Comparison of ENCODE assay signal across 15 mouse cellular contexts in the genomic region with DNA sequence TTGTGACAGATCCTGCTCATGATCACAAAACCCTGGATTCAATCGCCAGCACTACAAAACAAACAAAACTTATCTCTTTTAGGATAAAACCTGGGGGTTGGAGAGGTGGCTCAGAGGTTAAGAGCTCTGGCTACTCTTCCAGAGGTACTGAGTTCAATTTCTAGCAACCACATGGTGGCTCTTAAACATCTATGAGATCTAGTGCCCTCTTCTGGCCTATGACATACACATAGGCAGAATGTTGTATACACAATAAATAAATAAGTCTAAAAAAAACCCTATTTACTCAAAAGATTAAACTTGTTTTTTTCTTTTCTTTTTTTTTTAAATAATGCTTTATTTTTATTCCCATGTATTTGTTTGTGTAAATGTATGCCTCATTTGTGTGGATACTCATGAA. TPM values are rescaled to one million over a fixed set of nuclear protein-coding genes. Genes with fewer than 3 reads are reported as not detected.
DNase-seq lines count a peak whose midpoint lies in the region; ATAC-seq and TF ChIP-seq lines count a peak whose summit lies in the region.
"Had no signal": no experiment of that assay in that cellular context is flagged by ENCODE, and none has a peak within 500 bp of the region (broad histone marks: within the 10 kb centered on the region; RNA-seq: fewer than 3 reads in every experiment).

No protein-coding gene starts in this region.

- H3K4me2 ChIP-seq in liver, embryonic 14.5 days (ENCODE audit: low read depth): no peak overlapping the region
- H3K4me2 ChIP-seq in liver, embryonic 12.5 days: no peak overlapping the region
- H3K4me2 ChIP-seq: liver, embryonic 15.5 days had no signal

- TF ChIP-seq CTCF in liver, embryonic 14.5 days (IDR thresholded peaks at IDR 0.05; ENCODE audit: low read depth): peak; percentile 24; the same call in 1 of the 2 replicates
- peak in 2 of 3 experiments; percentile 12 to 62; a peak in 2 of 6 replicates for TF ChIP-seq CTCF in MEL (IDR thresholded peaks at IDR 0.05 in 2 of 3, conservative IDR thresholded peaks at IDR 0.05 in 1 of 3; ENCODE audit: control insufficient read depth in 1 of 3, insufficient read depth in 1 of 3, low read depth in 2 of 3, low read length in 3 of 3, poor library complexity in 1 of 3, severe bottlenecking in 1 of 3)

- peaks cover 4 to 7% of the 10 kb centered on the region in 2 experiments; a peak in 1 of 4 replicates for H3K4me1 ChIP-seq in liver, embryonic 14.5 days (replicated peaks; ENCODE audit: control insufficient read depth in 2 of 2, insufficient read depth in 2 of 2, low read length in 1 of 2)
- H3K4me1 ChIP-seq in liver, embryonic 12.5 days: peaks cover 9% of the 10 kb centered on the region
- peaks cover 0 to 5% of the 10 kb centered on the region in 2 experiments; a peak in 3 of 4 replicates for H3K4me1 ChIP-seq in MEL (ENCODE audit: control insufficient read depth in 1 of 2, insufficient read depth in 2 of 2, low read length in 2 of 2)

- peaks cover 31% of the 10 kb centered on the region for H3K36me3 ChIP-seq in liver, embryonic 14.5 days (replicated peaks; ENCODE audit: control insufficient read depth, insufficient read depth, low read depth)
- peaks cover 78% of the 10 kb centered on the region for H3K36me3 ChIP-seq in liver, embryonic 12.5 days
- peaks cover 8 to 30% of the 10 kb centered on the region in 2 experiments for H3K36me3 ChIP-seq in MEL (ENCODE audit: control insufficient read depth in 1 of 2, insufficient read depth in 2 of 2, low read length in 2 of 2)

- H3K9ac ChIP-seq in liver, embryonic 14.5 days (replicated peaks): no peak overlapping the region
- H3K9ac ChIP-seq in liver, embryonic 12.5 days: no peak overlapping the region
- no peak overlapping the region for H3K9ac ChIP-seq in MEL (ENCODE audit: control insufficient read depth, low read depth, low read length, poor library complexity, severe bottlenecking)
- H3K9ac ChIP-seq: liver, embryonic 15.5 days had no signal

- H3K4me3 ChIP-seq in liver, embryonic 14.5 days (ENCODE audit: insufficient read depth in 1 of 2, low read depth in 2 of 2, low read length in 2 of 2): no peak overlapping the region
- no peak overlapping the region for H3K4me3 ChIP-seq in liver, embryonic 12.5 days
- H3K4me3 ChIP-seq in MEL (ENCODE audit: control insufficient read depth in 1 of 2, insufficient read depth in 1 of 2, low read depth in 2 of 2, low read length in 2 of 2): no peak overlapping the region
- H3K4me3 ChIP-seq: liver, embryonic 15.5 days had no signal

- TF ChIP-seq POLR2A in MEL (IDR thresholded peaks at IDR 0.05; ENCODE audit: control insufficient read depth in 1 of 2, insufficient read depth in 1 of 2, low read depth in 1 of 2, low read length in 2 of 2, poor library complexity in 1 of 2): no peak

- no peak for ATAC-seq in liver, embryonic 14.5 days (ENCODE audit: insufficient read depth)
- no peak for ATAC-seq in liver, embryonic 12.5 days
- ATAC-seq: hindbrain, embryonic 16.5 days had no signal

- H3K79me2 ChIP-seq in MEL (ENCODE audit: control insufficient read depth, insufficient read depth, low read length, poor library complexity): peaks cover 12% of the 10 kb centered on the region

- H3K9me3 ChIP-seq in liver, embryonic 14.5 days (ENCODE audit: control insufficient read depth, low read length): no peaks in the 10 kb centered on the region
- H3K9me3 ChIP-seq in liver, embryonic 12.5 days (replicated peaks): no peaks in the 10 kb centered on the region
- no peaks in the 10 kb centered on the region for H3K9me3 ChIP-seq in MEL (replicated peaks; ENCODE audit: insufficient read depth, low read length)
- H3K9me3 ChIP-seq: liver, embryonic 15.5 days had no signal

- TF ChIP-seq RAD21 in MEL (IDR thresholded peaks at IDR 0.05; ENCODE audit: low read depth, low read length): peak; percentile 32

- H3K27ac ChIP-seq in liver, embryonic 14.5 days: no peak overlapping the region
- H3K27ac ChIP-seq in liver, embryonic 12.5 days: no peak overlapping the region
- no peak overlapping the region for H3K27ac ChIP-seq in MEL (ENCODE audit: control insufficient read depth, low read depth, low read length)
- H3K27ac ChIP-seq: liver, embryonic 15.5 days had no signal

- H3K27me3 ChIP-seq in liver, embryonic 14.5 days (ENCODE audit: control insufficient read depth, insufficient read depth, low read length): no peaks in the 10 kb centered on the region
- H3K27me3 ChIP-seq in liver, embryonic 12.5 days (replicated peaks): no peaks in the 10 kb centered on the region
- H3K27me3 ChIP-seq in MEL (ENCODE audit: control insufficient read depth in 1 of 2, insufficient read depth in 2 of 2, low read length in 2 of 2): no peaks in the 10 kb centered on the region
- H3K27me3 ChIP-seq: liver, embryonic 15.5 days had no signal

- TF ChIP-seq EP300 in liver, embryonic 14.5 days (IDR thresholded peaks at IDR 0.05; ENCODE audit: low read depth): no peak
- TF ChIP-seq EP300 in MEL (IDR thresholded peaks at IDR 0.05; ENCODE audit: low read depth in 1 of 2, low read length in 2 of 2): no peak

- no peak for DNase-seq in liver, embryonic 14.5 days (ENCODE audit: low read depth in 3 of 3, low spot score in 3 of 3)
- DNase-seq in CD4-positive, CD25-positive, alpha-beta regulatory T cell, adult 2 months (ENCODE audit: low read depth, low spot score): peak; percentile 66
- DNase-seq in MEL (ENCODE audit: low read depth, low spot score): peak; percentile 53
- DNase-seq in naive thymus-derived CD4-positive, alpha-beta T cell, adult 2 months (ENCODE audit: low read depth): peak; percentile 59
- no peak for DNase-seq in retina, postnatal 1 day
- DNase-seq in adrenal gland, adult (ENCODE audit: inconsistent age in 2 of 2, low spot score in 1 of 2): no peak
- DNase-seq: adrenal gland, adult 2 months; cerebellum, adult 2 months; left cerebral cortex, postnatal 4 days; thymus, adult 18-20 months had no signal

- 68% methylated on average over 1 of the region's 1 CpGs for WGBS in liver, embryonic 14.5 days (ENCODE audit: insufficient replicate concordance)
- 76% methylated on average over 1 of the region's 1 CpGs for whole genome bisulfite sequencing in liver, embryonic 12.5 days (ENCODE audit: insufficient replicate concordance)

TF ChIP-seq in MEL, 35 proteins besides CTCF, POLR2A, EP300 and RAD21 (continues in another document):
- TF ChIP-seq KAT2A (conservative IDR thresholded peaks at IDR 0.05; ENCODE audit: low read depth, low read length): no peak
- no peak for TF ChIP-seq TBP (IDR thresholded peaks at IDR 0.05; ENCODE audit: low read depth, low read length)
- TF ChIP-seq E2F4 (IDR thresholded peaks at IDR 0.05; ENCODE audit: borderline replicate concordance, low read depth, low read length): no peak
- TF ChIP-seq USF2 (IDR thresholded peaks at IDR 0.05; ENCODE audit: borderline replicate concordance in 1 of 2, insufficient read depth in 1 of 2, low read depth in 1 of 2, low read length in 2 of 2): no peak
- TF ChIP-seq MYC (IDR thresholded peaks at IDR 0.05; ENCODE audit: low read depth, low read length): peak; percentile 85
- TF ChIP-seq MXI1 (IDR thresholded peaks at IDR 0.05; ENCODE audit: low read depth, low read length): 0 out of 2 replicates have a peak, but pooled peaks have one; percentile 27
- TF ChIP-seq HCFC1 (IDR thresholded peaks at IDR 0.05; ENCODE audit: low read depth, low read length): no peak
- TF ChIP-seq CHD1 (IDR thresholded peaks at IDR 0.05; ENCODE audit: low read depth, low read length): no peak
- no peak for TF ChIP-seq GABPA (IDR thresholded peaks at IDR 0.05; ENCODE audit: low read depth, low read length)
- no peak for TF ChIP-seq USF1 (IDR thresholded peaks at IDR 0.05; ENCODE audit: low read depth, low read length)
- no peak for TF ChIP-seq GATA1 (IDR thresholded peaks at IDR 0.05; ENCODE audit: low read depth, low read length)
- TF ChIP-seq BHLHE40 (IDR thresholded peaks at IDR 0.05; ENCODE audit: borderline replicate concordance, low read depth, low read length): no peak
- TF ChIP-seq TAL1 (IDR thresholded peaks at IDR 0.05; ENCODE audit: low read length): no peak
- no peak for TF ChIP-seq ELF1 (IDR thresholded peaks at IDR 0.05; ENCODE audit: low read depth, low read length)
- no peak for TF ChIP-seq POLR2AphosphoS2 (IDR thresholded peaks at IDR 0.05; ENCODE audit: low read length)
- TF ChIP-seq UBTF (IDR thresholded peaks at IDR 0.05; ENCODE audit: borderline replicate concordance, insufficient read depth, low read depth, low read length): no peak

RNA-seq across cellular contexts. Expression of a gene that starts 5.3 kb away (rescaled TPM):
- polyA plus RNA-seq in liver, embryonic 14.5 days (2012; rRNA removed): 5.2 and 11.1 TPM in 2 replicates
- 33.7 and 35.4 TPM in 2 replicates for polyA plus RNA-seq in liver, embryonic 14.5 days (2014; fragmentation: Nextera tagmentation; extraction: Ambion mirVana)
- polyA plus RNA-seq in liver, embryonic 12.5 days (2016; fragmentation: Nextera tagmentation; extraction: Ambion mirVana): 56.5 and 57.3 TPM in 2 replicates
- total RNA-seq in MEL (2012; rRNA removed): 32.1 and 33.4 TPM in 2 replicates
- polyA plus RNA-seq in MEL (2012; ENCODE audit: insufficient read depth in 1 of 2, insufficient read length in 2 of 2, low read depth in 1 of 2, low replicate concordance in 2 of 2, missing spikeins in 1 of 2): 10 to 100 TPM in 1 of 2 experiments, not detected in 1; 30.2 TPM

RNA-seq across cellular contexts. Expression of a gene that starts 20.3 kb away (rescaled TPM):
- polyA plus RNA-seq in liver, embryonic 14.5 days (2012; rRNA removed): 41.3 and 45.8 TPM in 2 replicates
- polyA plus RNA-seq in liver, embryonic 14.5 days (2014; fragmentation: Nextera tagmentation; extraction: Ambion mirVana): 35.7 and 39.6 TPM in 2 replicates
- 81.1 and 83.3 TPM in 2 replicates for polyA plus RNA-seq in liver, embryonic 12.5 days (2016; fragmentation: Nextera tagmentation; extraction: Ambion mirVana)
- 132 and 140 TPM in 2 replicates for total RNA-seq in MEL (2012; rRNA removed)
- polyA plus RNA-seq in MEL (2012; ENCODE audit: insufficient read depth in 1 of 2, insufficient read length in 2 of 2, low read depth in 1 of 2, low replicate concordance in 2 of 2, missing spikeins in 1 of 2): 100 to 1,000 TPM; 181 to 192 TPM

RNA-seq across cellular contexts. Expression of a gene that starts 20.6 kb away (rescaled TPM):
- 0.20 and 0.23 TPM in 2 replicates for polyA plus RNA-seq in liver, embryonic 14.5 days (2012; rRNA removed)
- 0.40 and 1.0 TPM in 2 replicates for polyA plus RNA-seq in liver, embryonic 14.5 days (2014; fragmentation: Nextera tagmentation; extraction: Ambion mirVana)
- 2.1 and 2.3 TPM in 2 replicates for polyA plus RNA-seq in liver, embryonic 12.5 days (2016; fragmentation: Nextera tagmentation; extraction: Ambion mirVana)
- total RNA-seq in MEL (2012; rRNA removed): 0.69 and 1.7 TPM in 2 replicates
- 1 to 10 TPM in 1 of 2 experiments, not detected in 1; 4.9 TPM for polyA plus RNA-seq in MEL (2012; ENCODE audit: insufficient read depth in 1 of 2, insufficient read length in 2 of 2, low read depth in 1 of 2, low replicate concordance in 2 of 2, missing spikeins in 1 of 2)
- total RNA-seq: granulocyte monocyte progenitor cell, adult 5-6 weeks; monocyte, adult 5-6 weeks had no signal

RNA-seq across cellular contexts. Expression of a gene that starts 55.2 kb away (rescaled TPM):
- 28.8 and 43.4 TPM in 2 replicates for polyA plus RNA-seq in liver, embryonic 14.5 days (2012; rRNA removed)
- polyA plus RNA-seq in liver, embryonic 14.5 days (2014; fragmentation: Nextera tagmentation; extraction: Ambion mirVana): 84.9 and 92.3 TPM in 2 replicates
- polyA plus RNA-seq in liver, embryonic 12.5 days (2016; fragmentation: Nextera tagmentation; extraction: Ambion mirVana): 122 and 123 TPM in 2 replicates
- 50.2 and 51.7 TPM in 2 replicates for total RNA-seq in MEL (2012; rRNA removed)
- polyA plus RNA-seq in MEL (2012; ENCODE audit: insufficient read depth in 1 of 2, insufficient read length in 2 of 2, low read depth in 1 of 2, low replicate concordance in 2 of 2, missing spikeins in 1 of 2): 100 to 1,000 TPM in 1 of 2 experiments, 10 to 100 TPM in 1; 48.5 to 154 TPM

Comparison
In these comparisons a context has a peak if more than half of its experiments do, and no peak if none do; other contexts are left out.
1. DNase-seq: peak in CD4-positive, CD25-positive, alpha-beta regulatory T cell, adult 2 months (single experiment), MEL (single experiment) and naive thymus-derived CD4-positive, alpha-beta T cell, adult 2 months (single experiment); none in liver, embryonic 14.5 days (0 of 3), retina, postnatal 1 day (single experiment) and adrenal gland, adult (0 of 2).